Mouse (Mus musculus) embryo, embryonic 10.5 days (tissue): Measurements from ENCODE around the gene Cryaa.
"Not testable (repeated sequence)": the region's sequence is repeated elsewhere in the genome, so short reads cannot be mapped to it uniquely, and the experiment has no call there.

Experiments
- DNase-seq: peaks from one replicate; pipeline ENCODE4 v3.0.0-alpha.2; 2015; ENCODE audit warnings: low spot score

The Cryaa gene

GRCm38 (mm10) chr17:31660661-31661250 is 16.9 kb upstream of the Cryaa start:
- no peak for DNase-seq

- no peak for DNase-seq
These were observed 14.8 kb upstream of the Cryaa start for GRCm38 (mm10) chr17:31662855-31663254.

GRCm38 (mm10) chr17:31664760-31665159 is 12.8 kb upstream of the Cryaa start:
- DNase-seq: peak; percentile 88

- DNase-seq: no peak
These were observed 9.3 kb upstream of the Cryaa start for GRCm38 (mm10) chr17:31668306-31668705.

GRCm38 (mm10) chr17:31670163-31670562 is 7.4 kb upstream of the Cryaa start:
- peak; percentile 76 for DNase-seq

GRCm38 (mm10) chr17:31671698-31672097 is 5.9 kb upstream of the Cryaa start:
- DNase-seq: no peak

- no peak for DNase-seq
These were observed 5.3 kb upstream of the Cryaa start for GRCm38 (mm10) chr17:31672279-31672678.

- no peak for DNase-seq
These were observed 3.2 kb upstream of the Cryaa start for GRCm38 (mm10) chr17:31674426-31674825.

GRCm38 (mm10) chr17:31680450-31680849 is 2.8 kb downstream of the Cryaa start:
- DNase-seq: no peak

GRCm38 (mm10) chr17:31685514-31686224 is 8.1 kb downstream of the Cryaa start:
- peak; percentile 95 for DNase-seq

- DNase-seq: no peak
These were observed 8.6 kb downstream of the Cryaa start for GRCm38 (mm10) chr17:31686225-31686564.

GRCm38 (mm10) chr17:31688112-31688511 is 10.5 kb downstream of the Cryaa start:
- no peak for DNase-seq

- no peak for DNase-seq
These were observed 12.0 kb downstream of the Cryaa start for GRCm38 (mm10) chr17:31689606-31690005.

GRCm38 (mm10) chr17:31692918-31693317 is 15.3 kb downstream of the Cryaa start:
- DNase-seq: no peak

GRCm38 (mm10) chr17:31693330-31694022 is 15.9 kb downstream of the Cryaa start:
- peak; percentile 83 for DNase-seq

GRCm38 (mm10) chr17:31694023-31694376 is 16.4 kb downstream of the Cryaa start:
- no peak for DNase-seq

GRCm38 (mm10) chr17:31694949-31695348 is 17.3 kb downstream of the Cryaa start:
- no peak for DNase-seq

- not testable (repeated sequence) for DNase-seq
These were observed 17.7 kb downstream of the Cryaa start for GRCm38 (mm10) chr17:31695356-31695755.

- DNase-seq: no peak
These were observed 20.7 kb downstream of the Cryaa start for GRCm38 (mm10) chr17:31698347-31698746.

- no peak for DNase-seq
These were observed 25.8 kb downstream of the Cryaa start for GRCm38 (mm10) chr17:31703276-31703980.

- no peak for DNase-seq
These were observed 27.8 kb downstream of the Cryaa start for GRCm38 (mm10) chr17:31705271-31706020.

- DNase-seq: no peak
These were observed 31.6 kb downstream of the Cryaa start for GRCm38 (mm10) chr17:31709121-31709741.
